Mouse (Mus musculus) lung, embryonic 14.5 days (tissue): ENCODE measurements around the gene Cbarp. TPM values are rescaled to one million over a fixed set of nuclear protein-coding genes. Genes with fewer than 3 reads are reported as not detected.

ENCODE experiments used
- ATAC-seq: fragments of 200-750 bp; cut with Nextera tagmentation; 2 replicates; pipeline ENCODE4 v1.8.0; 2017; ENCODE audit warnings: mild to moderate bottlenecking, moderate TSS enrichment, moderate library complexity; ENCODE audit not compliant: insufficient read depth
- DNase-seq: peaks from one replicate; pipeline ENCODE4 v3.0.0-alpha.2; 2015
- H3K27ac ChIP-seq: fragments of 300-500 bp; sonication (generic); 2 replicates; pipeline ENCODE4 v1.5.1; 2014; ENCODE audit warnings: low read depth, mild to moderate bottlenecking, moderate library complexity
- H3K27me3 ChIP-seq: fragments of 300-500 bp; sonication (generic); 2 replicates; pipeline ENCODE4 v1.6.1; 2014; ENCODE audit warnings: low read length, control low read depth; ENCODE audit not compliant: insufficient read depth
- H3K36me3 ChIP-seq: fragments of 300-500 bp; sonication (generic); 2 replicates; pipeline ENCODE4 v1.6.1; 2014; ENCODE audit warnings: control low read depth; ENCODE audit not compliant: insufficient read depth
- H3K4me1 ChIP-seq: fragments of 300-500 bp; sonication (generic); 2 replicates; pipeline ENCODE4 v1.6.1; 2014; ENCODE audit warnings: antibody characterized with exemption, control low read depth; ENCODE audit not compliant: insufficient read depth
- H3K4me2 ChIP-seq: fragments of 300-500 bp; sonication (generic); 2 replicates; pipeline ENCODE4 v1.6.1; 2014; ENCODE audit warnings: mild to moderate bottlenecking
- H3K4me3 ChIP-seq: fragments of 300-500 bp; sonication (generic); 2 replicates; pipeline ENCODE4 v1.5.1; 2014; ENCODE audit warnings: low read depth, low read length
- H3K9ac ChIP-seq: fragments of 300-500 bp; sonication (generic); 2 replicates; pipeline ENCODE4 v1.6.1; 2014
- H3K9me3 ChIP-seq: fragments of 300-500 bp; sonication (generic); 2 replicates; pipeline ENCODE4 v1.6.1; 2016; ENCODE audit warnings: low read depth, low read length, control low read depth
- CTCF ChIP-seq: IDR thresholded peaks from 2 replicates; pipeline ENCODE4 v1.5.1; 2016; ENCODE audit warnings: antibody characterized with exemption, low read depth
- WGBS: fragments of 180-500 bp; shearing (Covaris S2); extraction: QIAGEN DNeasy Blood & Tissue Kit; methylation state at CpG from one replicate; pipeline ENCODE4 v1.1.7; 2014; 5-methylcytosine and 5-hydroxymethylcytosine counted together
- polyA plus RNA-seq: library from polyadenylated mRNA; unstranded; fragments of >200 nt; fragmentation: Nextera tagmentation; extraction: Ambion mirVana; gene quantifications from 2 replicates; pipeline ENCODE4 v1.2.1, GENCODE M21; 2014

Cbarp gene
- polyA plus RNA-seq, 1 experiment from 2014 or later = 5.5 TPM

GRCm38 (mm10) chr10:80081075-80081474 is 59.6 kb downstream of the Cbarp start:
- H3K9ac ChIP-seq = no peak overlapping the region
- no peak overlapping the region for H3K27ac ChIP-seq

More at GRCm38 (mm10) chr10:80081075-80081474, 59.6 kb downstream of the Cbarp start:
- Histone ChIP-seq H3K4me2 (no peak overlapping the region), H3K4me1 (peaks cover 7% of the 10 kb centered on the region), H3K4me3 (no peak overlapping the region), H3K9me3 (no peaks in the 10 kb centered on the region), H3K36me3 (peaks cover 62% of the 10 kb centered on the region), H3K27me3 (no peaks in the 10 kb centered on the region)
- 70% methylated on average over 3 of the region's 3 CpGs for WGBS
- no peak for DNase-seq
- no peak for ATAC-seq
- TF ChIP-seq CTCF = no peak

Other genes with a start within 250 kb of the Cbarp start
- not detected in 2 replicates for gene Cfd, start 250.0 kb downstream of the Cbarp start, polyA plus RNA-seq
- 55.5 and 58.7 TPM in 2 replicates for gene Med16, start 231.9 kb downstream of the Cbarp start, polyA plus RNA-seq
- 4.1 TPM in 1 of 2 replicates, not detected in the other for gene Gm26602, start 230.0 kb downstream of the Cbarp start, polyA plus RNA-seq
- gene Kiss1r, start 223.9 kb downstream of the Cbarp start, polyA plus RNA-seq = 0.70 and 1.2 TPM in 2 replicates
- gene R3hdm4, start 219.6 kb downstream of the Cbarp start, polyA plus RNA-seq = 127 and 132 TPM in 2 replicates
- 5.1 and 5.4 TPM in 2 replicates for gene Arid3a, start 213.8 kb downstream of the Cbarp start, polyA plus RNA-seq
- gene Wdr18, start 180.7 kb downstream of the Cbarp start, polyA plus RNA-seq = 113 and 124 TPM in 2 replicates
- 0.30 and 0.41 TPM in 2 replicates for gene Grin3b, start 170.1 kb downstream of the Cbarp start, polyA plus RNA-seq
- 19.3 and 23.4 TPM in 2 replicates for gene Tmem259, start 156.5 kb downstream of the Cbarp start, polyA plus RNA-seq
- gene Cnn2, start 152.3 kb downstream of the Cbarp start, polyA plus RNA-seq = 354 and 364 TPM in 2 replicates
- gene Abca7, start 144.3 kb downstream of the Cbarp start, polyA plus RNA-seq = 3.0 and 3.5 TPM in 2 replicates
- 11.2 and 13.2 TPM in 2 replicates for gene Arhgap45, start 124.2 kb downstream of the Cbarp start, polyA plus RNA-seq
- 240 and 258 TPM in 2 replicates for gene Polr2e, start 101.0 kb downstream of the Cbarp start, polyA plus RNA-seq
- gene Gpx4, start 93.7 kb downstream of the Cbarp start, polyA plus RNA-seq = 471 and 474 TPM in 2 replicates
- gene Sbno2, start 35.3 kb downstream of the Cbarp start, polyA plus RNA-seq = 13.9 and 16.3 TPM in 2 replicates
- 28.7 and 29.7 TPM in 2 replicates for gene Stk11, start 25.0 kb downstream of the Cbarp start, polyA plus RNA-seq
- gene Atp5d, start 2.2 kb downstream of the Cbarp start, polyA plus RNA-seq = 493 and 529 TPM in 2 replicates
- 32.6 and 34.2 TPM in 2 replicates for gene Midn, start 7.4 kb upstream of the Cbarp start, polyA plus RNA-seq
- 71.8 and 71.9 TPM in 2 replicates for gene Cirbp, start 25.1 kb upstream of the Cbarp start, polyA plus RNA-seq
- gene 1600002K03Rik, start 32.1 kb upstream of the Cbarp start, polyA plus RNA-seq = 8.3 and 9.7 TPM in 2 replicates
- 19.6 and 22.7 TPM in 2 replicates for gene Efna2, start 38.6 kb upstream of the Cbarp start, polyA plus RNA-seq
- 56.8 and 63.4 TPM in 2 replicates for gene Mum1, start 85.6 kb upstream of the Cbarp start, polyA plus RNA-seq
- gene Ndufs7, start 108.3 kb upstream of the Cbarp start, polyA plus RNA-seq = 318 and 319 TPM in 2 replicates
- gene Gamt, start 120.2 kb upstream of the Cbarp start, polyA plus RNA-seq = 26.8 and 29.4 TPM in 2 replicates
- gene Dazap1, start 120.7 kb upstream of the Cbarp start, polyA plus RNA-seq = 44.9 and 49.3 TPM in 2 replicates
- 1,192 and 1,202 TPM in 2 replicates for gene Rps15, start 151.6 kb upstream of the Cbarp start, polyA plus RNA-seq
- 0.62 and 0.96 TPM in 2 replicates for gene Apc2, start 155.1 kb upstream of the Cbarp start, polyA plus RNA-seq
- gene 2310011J03Rik, start 179.7 kb upstream of the Cbarp start, polyA plus RNA-seq = 41.7 and 41.8 TPM in 2 replicates
- 3.8 and 4.2 TPM in 2 replicates for gene Pcsk4, start 188.7 kb upstream of the Cbarp start, polyA plus RNA-seq
- gene Reep6, start 189.1 kb upstream of the Cbarp start, polyA plus RNA-seq = 10.5 and 12.2 TPM in 2 replicates
- 0.68 and 1.2 TPM in 2 replicates for gene Adamtsl5, start 207.6 kb upstream of the Cbarp start, polyA plus RNA-seq
- gene Plk5, start 215.6 kb upstream of the Cbarp start, polyA plus RNA-seq = 0.61 and 0.77 TPM in 2 replicates
- 7.4 and 8.6 TPM in 2 replicates for gene Mex3d, start 246.8 kb upstream of the Cbarp start, polyA plus RNA-seq